Mouse (Mus musculus): ENCODE measurements around the gene Cdk14. TPM values are rescaled to one million over a fixed set of nuclear protein-coding genes. Genes with fewer than 3 reads are reported as not detected.

The Cdk14 gene
- polyA plus RNA-seq, 1 experiment from 2014 or later, result 10.6 TPM

GRCm38 (mm10) chr5:5313195-5313760 is 106.8 kb downstream of the Cdk14 start:
- Histone ChIP-seq H3K27ac (ENCODE audit: low read length) (peak overlapping the region; percentile 10), H3K9ac (ENCODE audit: low read length) (no peak overlapping the region), H3K4me3 (ENCODE audit: low read length) (no peak overlapping the region), H3K4me1 (ENCODE audit: control insufficient read depth, insufficient read depth, low read length) (peaks cover 15% of the 10 kb centered on the region), H3K27me3 (ENCODE audit: control insufficient read depth, insufficient read depth, low read length) (no peaks in the 10 kb centered on the region), H3K36me3 (ENCODE audit: control insufficient read depth, insufficient read depth) (no peaks in the 10 kb centered on the region), H3K4me2 (ENCODE audit: low read depth, low read length) (peak overlapping the region; percentile 33; the same call in 1 of the 2 replicates), H3K9me3 (replicated peaks; ENCODE audit: control insufficient read depth, low read length) (no peaks in the 10 kb centered on the region)
- peak; percentile 58; the same call in 1 of the 2 replicates for ATAC-seq (replicated peaks; ENCODE audit: extremely low read depth, insufficient read depth, low FRiP score)
- WGBS, result 40% methylated on average over 9 of the region's 9 CpGs

- Histone ChIP-seq H3K9me3 (replicated peaks; ENCODE audit: control insufficient read depth, low read length) (no peaks in the 10 kb centered on the region), H3K27ac (ENCODE audit: low read length) (no peak overlapping the region), H3K4me3 (ENCODE audit: low read length) (no peak overlapping the region), H3K36me3 (ENCODE audit: control insufficient read depth, insufficient read depth) (no peaks in the 10 kb centered on the region), H3K4me2 (ENCODE audit: low read depth, low read length) (no peak overlapping the region), H3K27me3 (ENCODE audit: control insufficient read depth, insufficient read depth, low read length) (no peaks in the 10 kb centered on the region), H3K9ac (ENCODE audit: low read length) (no peak overlapping the region), H3K4me1 (ENCODE audit: control insufficient read depth, insufficient read depth, low read length) (peaks cover 10% of the 10 kb centered on the region)
- 98% methylated on average over 2 of the region's 2 CpGs for WGBS
- no peak for ATAC-seq (replicated peaks; ENCODE audit: extremely low read depth, insufficient read depth, low FRiP score)
Measured at GRCm38 (mm10) chr5:5305286-5305685, 114.8 kb downstream of the Cdk14 start.

GRCm38 (mm10) chr5:5303102-5303670 is 116.9 kb downstream of the Cdk14 start:
- no peak overlapping the region for H3K4me3 ChIP-seq (ENCODE audit: low read length)
- 86% methylated on average over 8 of the region's 8 CpGs for WGBS
- H3K4me1 ChIP-seq (ENCODE audit: control insufficient read depth, insufficient read depth, low read length), result peaks cover 10% of the 10 kb centered on the region
- H3K27me3 ChIP-seq (ENCODE audit: control insufficient read depth, insufficient read depth, low read length), result no peaks in the 10 kb centered on the region
- no peak overlapping the region for H3K27ac ChIP-seq (ENCODE audit: low read length)
- no peaks in the 10 kb centered on the region for H3K36me3 ChIP-seq (ENCODE audit: control insufficient read depth, insufficient read depth)
- no peak overlapping the region for H3K9ac ChIP-seq (ENCODE audit: low read length)
- H3K9me3 ChIP-seq (replicated peaks; ENCODE audit: control insufficient read depth, low read length), result no peaks in the 10 kb centered on the region
- no peak for ATAC-seq (replicated peaks; ENCODE audit: extremely low read depth, insufficient read depth, low FRiP score)
- no peak overlapping the region for H3K4me2 ChIP-seq (ENCODE audit: low read depth, low read length)

GRCm38 (mm10) chr5:5301571-5302079 is 118.5 kb downstream of the Cdk14 start:
- no peak overlapping the region for H3K9ac ChIP-seq (ENCODE audit: low read length)
- H3K36me3 ChIP-seq (ENCODE audit: control insufficient read depth, insufficient read depth), result no peaks in the 10 kb centered on the region
- H3K9me3 ChIP-seq (replicated peaks; ENCODE audit: control insufficient read depth, low read length), result no peaks in the 10 kb centered on the region
- no peak overlapping the region for H3K4me2 ChIP-seq (ENCODE audit: low read depth, low read length)
- no peak overlapping the region for H3K27ac ChIP-seq (ENCODE audit: low read length)
- H3K27me3 ChIP-seq (ENCODE audit: control insufficient read depth, insufficient read depth, low read length), result no peaks in the 10 kb centered on the region
- H3K4me3 ChIP-seq (ENCODE audit: low read length), result no peak overlapping the region
- peaks cover 10% of the 10 kb centered on the region for H3K4me1 ChIP-seq (ENCODE audit: control insufficient read depth, insufficient read depth, low read length)
- no peak for ATAC-seq (replicated peaks; ENCODE audit: extremely low read depth, insufficient read depth, low FRiP score)
- WGBS, result 58% methylated on average over 12 of the region's 12 CpGs

GRCm38 (mm10) chr5:5300998-5301397 is 119.1 kb downstream of the Cdk14 start:
- WGBS, result 82% methylated on average over 2 of the region's 2 CpGs
- H3K4me2 ChIP-seq (ENCODE audit: low read depth, low read length), result no peak overlapping the region

GRCm38 (mm10) chr5:5300290-5300689 is 119.8 kb downstream of the Cdk14 start:
- H3K9me3 ChIP-seq (replicated peaks; ENCODE audit: control insufficient read depth, low read length), result no peaks in the 10 kb centered on the region
- no peak overlapping the region for H3K4me2 ChIP-seq (ENCODE audit: low read depth, low read length)
- no peak overlapping the region for H3K27ac ChIP-seq (ENCODE audit: low read length)
- peaks cover 10% of the 10 kb centered on the region for H3K4me1 ChIP-seq (ENCODE audit: control insufficient read depth, insufficient read depth, low read length)
- H3K27me3 ChIP-seq (ENCODE audit: control insufficient read depth, insufficient read depth, low read length), result no peaks in the 10 kb centered on the region
- no peak overlapping the region for H3K9ac ChIP-seq (ENCODE audit: low read length)
- no peak overlapping the region for H3K4me3 ChIP-seq (ENCODE audit: low read length)
- no peaks in the 10 kb centered on the region for H3K36me3 ChIP-seq (ENCODE audit: control insufficient read depth, insufficient read depth)
- WGBS, result 60% methylated on average over 1 of the region's 1 CpGs
- no peak for ATAC-seq (replicated peaks; ENCODE audit: extremely low read depth, insufficient read depth, low FRiP score)

More at GRCm38 (mm10) chr5:5300998-5301397, 119.1 kb downstream of the Cdk14 start:
- no peak overlapping the region for H3K4me3 ChIP-seq (ENCODE audit: low read length)
- no peak for ATAC-seq (replicated peaks; ENCODE audit: extremely low read depth, insufficient read depth, low FRiP score)
- no peak overlapping the region for H3K27ac ChIP-seq (ENCODE audit: low read length)
- peaks cover 10% of the 10 kb centered on the region for H3K4me1 ChIP-seq (ENCODE audit: control insufficient read depth, insufficient read depth, low read length)
- H3K9ac ChIP-seq (ENCODE audit: low read length), result no peak overlapping the region
- no peaks in the 10 kb centered on the region for H3K36me3 ChIP-seq (ENCODE audit: control insufficient read depth, insufficient read depth)
- no peaks in the 10 kb centered on the region for H3K9me3 ChIP-seq (replicated peaks; ENCODE audit: control insufficient read depth, low read length)
- H3K27me3 ChIP-seq (ENCODE audit: control insufficient read depth, insufficient read depth, low read length), result no peaks in the 10 kb centered on the region

GRCm38 (mm10) chr5:5297222-5297621 is 122.9 kb downstream of the Cdk14 start:
- WGBS, result 65% methylated on average over 7 of the region's 7 CpGs
- no peak overlapping the region for H3K27ac ChIP-seq (ENCODE audit: low read length)

GRCm38 (mm10) chr5:5296773-5297172 is 123.3 kb downstream of the Cdk14 start:
- no peak for ATAC-seq (replicated peaks; ENCODE audit: extremely low read depth, insufficient read depth, low FRiP score)
- no peaks in the 10 kb centered on the region for H3K9me3 ChIP-seq (replicated peaks; ENCODE audit: control insufficient read depth, low read length)
- no peak overlapping the region for H3K27ac ChIP-seq (ENCODE audit: low read length)

More at GRCm38 (mm10) chr5:5297222-5297621, 122.9 kb downstream of the Cdk14 start:
- Histone ChIP-seq H3K36me3 (ENCODE audit: control insufficient read depth, insufficient read depth) (no peaks in the 10 kb centered on the region), H3K9ac (ENCODE audit: low read length) (no peak overlapping the region), H3K4me3 (ENCODE audit: low read length) (no peak overlapping the region), H3K4me2 (ENCODE audit: low read depth, low read length) (no peak overlapping the region), H3K4me1 (ENCODE audit: control insufficient read depth, insufficient read depth, low read length) (peaks cover 7% of the 10 kb centered on the region), H3K9me3 (replicated peaks; ENCODE audit: control insufficient read depth, low read length) (no peaks in the 10 kb centered on the region), H3K27me3 (ENCODE audit: control insufficient read depth, insufficient read depth, low read length) (no peaks in the 10 kb centered on the region)
- ATAC-seq (replicated peaks; ENCODE audit: extremely low read depth, insufficient read depth, low FRiP score), result no peak

GRCm38 (mm10) chr5:5292830-5293542 is 127.1 kb downstream of the Cdk14 start:
- Histone ChIP-seq H3K4me3 (ENCODE audit: low read length) (no peak overlapping the region), H3K4me1 (ENCODE audit: control insufficient read depth, insufficient read depth, low read length) (peaks cover 5% of the 10 kb centered on the region; the same call in 1 of the 2 replicates), H3K9ac (ENCODE audit: low read length) (no peak overlapping the region), H3K36me3 (ENCODE audit: control insufficient read depth, insufficient read depth) (no peaks in the 10 kb centered on the region), H3K4me2 (ENCODE audit: low read depth, low read length) (no peak overlapping the region), H3K9me3 (replicated peaks; ENCODE audit: control insufficient read depth, low read length) (no peaks in the 10 kb centered on the region), H3K27ac (ENCODE audit: low read length) (no peak overlapping the region), H3K27me3 (ENCODE audit: control insufficient read depth, insufficient read depth, low read length) (no peaks in the 10 kb centered on the region)
- 83% methylated on average over 8 of the region's 8 CpGs for WGBS
- no peak for ATAC-seq (replicated peaks; ENCODE audit: extremely low read depth, insufficient read depth, low FRiP score)

More at GRCm38 (mm10) chr5:5296773-5297172, 123.3 kb downstream of the Cdk14 start:
- no peak overlapping the region for H3K9ac ChIP-seq (ENCODE audit: low read length)
- no peaks in the 10 kb centered on the region for H3K36me3 ChIP-seq (ENCODE audit: control insufficient read depth, insufficient read depth)
- no peak overlapping the region for H3K4me2 ChIP-seq (ENCODE audit: low read depth, low read length)
- peaks cover 5% of the 10 kb centered on the region for H3K4me1 ChIP-seq (ENCODE audit: control insufficient read depth, insufficient read depth, low read length)
- H3K27me3 ChIP-seq (ENCODE audit: control insufficient read depth, insufficient read depth, low read length), result no peaks in the 10 kb centered on the region
- H3K4me3 ChIP-seq (ENCODE audit: low read length), result no peak overlapping the region

Data from heart, embryonic 16.5 days (tissue).